Mouse (Mus musculus) regulatory T cell (primary cell): ENCODE measurements around the gene Tex16.

ENCODE experiments used
- in situ Hi-C: fragments of 300-600 bp; cut with MboI, MseI; formaldehyde crosslinking; loops from one replicate; pipeline ENCODE4 v1.15.1; 2025; ENCODE audit warnings: high pct_unique_total_duplicates

The Tex16 gene

DNA sequence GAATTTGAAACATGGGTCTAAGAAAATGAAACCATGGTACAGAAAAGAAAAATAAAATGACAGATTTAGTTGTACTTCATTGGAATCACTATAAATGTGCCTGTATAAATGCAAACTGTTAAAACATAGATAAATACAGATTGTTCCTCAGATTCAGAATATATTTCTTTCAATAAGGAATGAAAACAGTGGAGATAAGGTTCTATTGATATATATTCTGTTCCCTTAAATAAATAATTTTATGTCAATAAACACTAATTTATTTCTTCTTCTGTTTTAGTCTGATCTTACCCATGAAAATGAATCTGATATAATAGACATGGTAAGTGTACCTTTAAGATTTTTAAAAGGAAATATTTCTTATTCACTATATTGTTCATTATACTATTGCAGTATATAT is at the start of gene Tex16:
Gene Tex16 (plus strand): TSS at position 301 of the 400 bp plus-strand sequence.
- in situ Hi-C loops = no loop called here

- in situ Hi-C loops = no loop called here
Measured at GRCm38 (mm10) chrX:111999661-112000060, 11.1 kb upstream of the Tex16 start.
